Mouse (Mus musculus): ENCODE results near the gene Oaz1. TPM values are rescaled to one million over a fixed set of nuclear protein-coding genes. Genes with fewer than 3 reads are reported as not detected.
"Not testable (repeated sequence)": the region's sequence is repeated elsewhere in the genome, so short reads cannot be mapped to it uniquely, and the experiment has no call there.

Oaz1 gene
- total RNA-seq, 2 experiments from 2014 or later, result 500 to 527 TPM

DNA sequence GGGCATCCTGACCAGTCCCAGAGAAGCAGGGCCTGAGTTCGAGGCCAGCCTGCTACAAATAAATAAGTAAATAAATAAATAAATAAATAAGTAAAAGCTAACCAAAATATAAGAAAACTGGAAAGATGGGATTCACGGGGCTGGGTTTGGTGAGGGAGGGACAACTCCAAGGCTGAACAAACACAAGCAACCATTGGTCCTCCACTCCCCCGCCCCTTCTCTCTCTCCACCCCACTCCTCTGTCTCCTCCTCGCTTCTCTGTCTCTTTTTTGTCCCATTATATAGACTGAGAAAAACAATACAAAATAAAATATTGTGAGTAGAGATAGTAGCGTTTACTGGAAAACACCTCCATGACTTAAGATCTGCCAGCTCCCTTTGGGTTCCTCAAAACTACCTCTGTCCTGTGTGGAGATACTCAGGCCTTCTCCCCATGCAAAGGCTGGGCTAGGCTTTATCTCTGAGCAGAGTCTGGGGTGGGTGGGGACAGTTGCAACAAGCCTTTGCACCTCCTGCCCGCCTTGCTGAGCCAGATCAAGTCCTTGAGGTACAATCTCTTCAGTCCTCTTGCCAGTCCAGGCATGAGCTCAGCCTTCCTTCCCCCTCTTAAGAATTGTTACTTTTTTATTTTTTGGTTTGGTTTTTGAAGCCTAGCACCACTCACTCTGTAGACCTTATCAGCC is 7.7 kb upstream of the Oaz1 start:
- DNase-seq (ENCODE audit: low spot score in 2 of 2), result no peak
- intact Hi-C loops (cut with DNase I), result no loop called here

GRCm38 (mm10) chr10:80819406-80819805 is 7.0 kb upstream of the Oaz1 start:
- intact Hi-C loops (cut with DNase I), result no loop called here
- no peak for DNase-seq (ENCODE audit: low spot score in 2 of 2)

DNA sequence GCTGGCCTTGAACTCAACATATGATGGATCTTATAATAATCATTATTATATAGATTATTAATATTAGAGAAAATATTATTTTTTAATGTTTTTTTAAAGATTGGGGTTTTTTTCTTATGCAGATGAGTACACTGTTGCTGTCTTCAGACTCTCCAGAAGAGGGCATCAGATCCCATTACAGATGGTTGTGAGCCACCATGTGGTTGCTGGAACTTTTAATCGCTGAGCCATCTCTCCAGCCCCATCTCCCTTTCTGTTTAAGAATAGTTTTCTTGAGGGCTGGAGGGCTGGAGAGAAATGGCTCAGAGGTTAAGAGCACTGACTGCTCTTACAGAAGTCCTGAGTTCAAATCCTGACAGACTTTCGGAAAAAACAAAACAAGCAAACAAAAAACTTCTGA is 4.5 kb upstream of the Oaz1 start:
- peak in 1 of 2 experiments; percentile 53 for DNase-seq (ENCODE audit: low spot score in 2 of 2)
- intact Hi-C loops (cut with DNase I), result loop anchor here (1.0 to 2.0 kb wide), 2 partner anchors 53 to 58 kb away; no protein-coding TSS in a partner anchor

- intact Hi-C loops (cut with DNase I), result loop anchor here (1.0 to 2.0 kb wide), 2 partner anchors 52 to 58 kb away; no protein-coding TSS in a partner anchor
- DNase-seq (ENCODE audit: low spot score in 2 of 2), result no peak
Observed at GRCm38 (mm10) chr10:80822528-80822927, 3.9 kb upstream of the Oaz1 start.

- intact Hi-C loops (cut with DNase I), result loop anchor here (2.0 kb wide), 1 partner anchor 51 kb away; no protein-coding TSS in a partner anchor
- DNase-seq (ENCODE audit: low spot score in 2 of 2), result no peak
Observed at GRCm38 (mm10) chr10:80823316-80823715, 3.1 kb upstream of the Oaz1 start.

DNA sequence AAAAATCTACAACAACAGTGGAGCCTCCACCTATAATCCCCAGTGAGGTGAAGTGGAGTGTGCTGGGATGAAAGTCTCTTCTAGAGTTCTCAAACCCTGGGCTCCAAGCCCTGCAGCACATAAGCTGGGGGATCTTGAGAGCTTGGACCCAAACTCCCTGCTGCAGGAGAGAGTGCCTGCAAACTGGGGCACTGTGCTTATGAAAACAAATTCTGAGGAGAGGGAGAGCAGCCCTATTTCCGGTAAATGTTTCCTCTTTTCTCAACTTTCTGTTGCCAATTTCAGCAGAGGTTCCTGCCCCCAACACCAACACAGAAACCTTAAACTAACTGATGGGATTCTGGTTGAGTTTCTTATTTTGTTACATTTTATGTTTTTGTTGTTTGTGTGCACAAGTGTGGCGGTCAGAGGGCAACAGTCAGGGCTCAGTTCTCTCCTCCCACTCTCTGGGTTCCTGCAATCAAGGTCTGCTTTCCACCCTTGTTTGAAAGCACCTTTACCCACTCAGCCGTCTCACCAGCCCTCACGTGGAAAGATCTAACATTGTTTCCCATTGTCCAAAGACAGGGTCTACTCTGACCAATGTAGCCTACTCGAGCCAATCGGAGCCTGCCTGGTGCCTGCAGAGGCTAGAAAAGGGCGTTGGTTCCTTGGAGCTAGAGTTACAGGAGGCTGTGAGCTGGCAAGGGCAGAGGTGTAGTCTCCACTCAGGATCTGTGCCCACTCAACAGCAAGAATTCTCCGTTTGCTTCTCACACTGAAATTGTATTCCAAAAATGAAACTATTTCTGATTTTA is 2.4 kb upstream of the Oaz1 start:
- intact Hi-C loops (cut with DNase I), result loop anchor here (2.0 kb wide), 1 partner anchor 51 kb away; no protein-coding TSS in a partner anchor
- DNase-seq (ENCODE audit: low spot score in 2 of 2), result no peak

- intact Hi-C loops (cut with DNase I), result loop anchor here (5.0 kb wide), 1 partner anchor 167 kb away; no protein-coding TSS in a partner anchor
- DNase-seq (ENCODE audit: low spot score in 2 of 2), result no peak
Observed at GRCm38 (mm10) chr10:80824827-80825226, 1.6 kb upstream of the Oaz1 start.

GRCm38 (mm10) chr10:80827063-80827869 is 810 bp downstream of the Oaz1 start:
- no peak for DNase-seq (ENCODE audit: low spot score in 2 of 2)
- intact Hi-C loops (cut with DNase I), result loop anchor here (2.0 to 5.0 kb wide), 2 partner anchors 14 to 165 kb away; no protein-coding TSS in a partner anchor

- intact Hi-C loops (cut with DNase I), result loop anchor here (2.0 to 5.0 kb wide), 2 partner anchors 13 to 164 kb away; no protein-coding TSS in a partner anchor
Observed at GRCm38 (mm10) chr10:80827870-80828420, 1.5 kb downstream of the Oaz1 start.

DNA sequence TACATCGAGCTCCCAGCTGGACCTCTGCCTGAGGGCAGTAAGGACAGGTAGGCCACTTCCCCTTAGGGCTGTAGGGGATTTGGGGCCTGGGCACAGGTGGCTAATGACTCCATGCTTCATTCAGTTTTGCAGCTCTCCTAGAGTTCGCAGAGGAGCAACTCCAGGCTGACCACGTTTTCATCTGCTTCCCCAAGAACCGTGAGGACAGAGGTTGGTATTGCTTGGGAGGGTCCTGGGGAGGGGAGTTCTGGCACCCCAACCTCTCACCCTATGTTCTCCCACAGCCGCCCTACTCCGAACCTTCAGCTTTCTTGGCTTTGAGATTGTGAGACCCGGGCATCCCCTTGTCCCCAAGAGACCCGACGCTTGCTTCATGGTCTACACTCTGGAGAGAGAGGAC is 2.1 kb downstream of the Oaz1 start:
- DNase-seq (ENCODE audit: low spot score in 2 of 2), result not testable (repeated sequence)
- intact Hi-C loops (cut with DNase I), result loop anchor here (5.0 kb wide), 1 partner anchor 164 kb away; no protein-coding TSS in a partner anchor

More at GRCm38 (mm10) chr10:80827870-80828420, 1.5 kb downstream of the Oaz1 start:
- no peak for DNase-seq (ENCODE audit: low spot score in 2 of 2)

DNA sequence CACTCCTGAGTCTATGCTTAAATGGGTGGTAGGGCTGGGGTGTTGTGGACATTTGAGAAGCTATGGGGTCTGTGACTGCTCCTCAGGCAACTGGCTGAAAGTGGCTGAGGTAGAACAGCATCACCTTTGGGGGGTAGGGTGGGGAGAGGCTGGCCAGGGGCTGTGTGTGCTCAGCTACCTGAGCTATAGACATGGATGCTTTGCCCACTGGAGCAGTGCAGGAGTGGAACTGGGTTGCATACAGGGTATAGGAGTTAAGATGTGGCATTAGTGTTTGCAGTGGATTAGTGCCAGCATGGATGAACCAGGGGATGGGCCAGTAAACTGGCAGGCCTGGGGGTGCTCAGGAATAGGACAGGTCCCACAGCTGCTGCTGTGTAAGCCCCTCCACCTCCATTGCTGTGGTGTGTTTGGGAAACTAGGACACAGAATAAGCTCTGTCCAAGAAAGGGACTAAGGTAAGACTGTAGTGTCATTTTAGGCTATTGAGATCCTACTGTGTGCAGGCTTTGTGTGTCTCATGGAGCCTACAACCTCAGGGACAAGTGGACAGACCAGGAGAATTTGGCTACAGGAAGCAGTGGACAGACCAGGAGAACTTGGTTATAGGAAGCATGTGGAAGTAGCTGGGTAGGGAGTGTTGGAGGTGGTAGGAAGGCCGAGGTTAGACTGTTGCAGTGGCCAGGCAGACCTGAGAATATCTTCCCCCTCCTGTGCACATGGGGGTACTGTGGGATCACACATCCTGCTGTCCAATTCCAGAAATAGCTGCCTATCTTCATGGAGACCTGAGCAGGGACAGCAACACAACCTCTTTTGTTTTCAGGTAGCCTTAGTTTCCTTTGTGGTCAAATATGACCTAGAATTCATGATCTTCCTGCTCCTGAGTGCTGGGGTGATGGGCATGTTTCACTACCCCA is 3.2 kb downstream of the Oaz1 start:
- intact Hi-C loops (cut with DNase I), result loop anchor here (5.0 kb wide), 1 partner anchor 163 kb away; no protein-coding TSS in a partner anchor
- no peak for DNase-seq (ENCODE audit: low spot score in 2 of 2)

DNA sequence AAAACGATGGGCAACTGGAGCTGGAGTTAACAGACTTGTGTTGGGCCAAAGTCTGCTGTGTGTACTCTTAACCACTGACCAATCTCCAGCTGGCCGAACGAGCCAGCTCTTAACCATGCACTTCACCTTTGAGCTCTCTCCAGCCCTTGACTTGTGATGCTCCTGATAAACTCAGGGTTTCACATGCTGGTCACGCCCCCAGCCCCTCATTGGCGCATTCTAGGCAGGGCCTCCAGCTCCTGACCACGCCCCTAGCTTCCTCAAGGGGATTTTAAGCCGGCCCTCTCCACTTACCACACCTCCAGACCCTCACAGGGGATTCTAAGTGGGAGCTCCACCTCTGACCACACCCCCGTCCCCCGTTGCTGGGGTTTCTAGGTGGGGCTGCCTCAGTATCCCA is 4.7 kb downstream of the Oaz1 start:
- DNase-seq (ENCODE audit: low spot score in 2 of 2), result no peak

GRCm38 (mm10) chr10:80832818-80833217 is 6.4 kb downstream of the Oaz1 start:
- intact Hi-C loops (cut with DNase I), result no loop called here
- no peak for DNase-seq (ENCODE audit: low spot score in 2 of 2)

More for the DNA sequence above, 4.7 kb downstream of the Oaz1 start:
- intact Hi-C loops (cut with DNase I), result no loop called here

- no peak for DNase-seq (ENCODE audit: low spot score in 2 of 2)
- intact Hi-C loops (cut with DNase I), result no loop called here
Observed at GRCm38 (mm10) chr10:80835617-80836016, 9.2 kb downstream of the Oaz1 start.

- DNase-seq (ENCODE audit: low spot score in 2 of 2), result no peak
- intact Hi-C loops (cut with DNase I), result no loop called here
Observed at GRCm38 (mm10) chr10:80836949-80837379, 10.5 kb downstream of the Oaz1 start.

DNA sequence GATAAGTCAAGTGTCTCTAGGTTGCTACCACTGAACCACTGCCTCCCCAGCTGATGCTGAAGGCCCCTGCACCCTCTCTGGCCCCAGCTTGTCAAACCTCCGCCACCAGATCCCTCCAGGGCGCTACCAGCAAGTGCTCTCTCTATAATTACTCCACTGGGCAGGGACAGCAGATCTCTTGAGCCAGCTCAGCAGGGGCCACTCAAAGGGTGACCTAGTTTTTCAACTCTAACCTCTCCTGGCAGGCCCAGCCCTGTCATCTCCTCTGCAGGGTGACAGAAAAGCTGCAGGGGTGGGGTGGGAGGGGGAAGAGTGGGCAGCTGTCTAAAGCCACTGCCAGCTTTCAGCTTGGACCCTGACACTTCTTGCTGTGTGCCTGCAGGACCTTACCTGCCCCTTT is 11.4 kb downstream of the Oaz1 start:
- DNase-seq (ENCODE audit: low spot score in 2 of 2), result no peak
- intact Hi-C loops (cut with DNase I), result no loop called here

- intact Hi-C loops (cut with DNase I), result no loop called here
- no peak for DNase-seq (ENCODE audit: low spot score in 2 of 2)
Observed at GRCm38 (mm10) chr10:80838346-80838912, 12.0 kb downstream of the Oaz1 start.

DNA sequence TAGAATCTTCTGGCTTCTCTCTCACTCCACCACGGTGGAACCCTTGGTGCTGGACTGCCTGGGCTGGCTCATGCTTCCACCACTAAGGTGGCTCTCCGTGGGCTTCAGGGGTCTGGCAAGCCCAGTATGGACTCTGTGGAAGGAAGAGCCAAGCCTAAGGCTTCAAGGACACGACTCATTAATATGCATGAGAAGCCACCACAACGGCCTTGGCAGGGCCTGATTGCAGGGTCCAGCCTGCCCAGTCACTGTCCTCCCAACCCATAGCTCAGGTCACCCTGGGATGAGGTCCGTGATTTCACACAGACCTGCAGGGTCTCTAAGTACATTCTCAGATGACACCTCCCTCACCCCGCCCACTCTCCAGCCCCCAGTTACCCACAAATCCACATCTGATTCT is 13.4 kb downstream of the Oaz1 start:
- no peak for DNase-seq (ENCODE audit: low spot score in 2 of 2)
- intact Hi-C loops (cut with DNase I), result loop anchor here (2.0 kb wide), 1 partner anchor 13 kb away; the partner anchor contains the start of gene Oaz1

All from left cerebral cortex, postnatal 25 days (tissue).